Mouse (Mus musculus) CH12.LX (cell line): ENCODE results near the gene Zfp11. TPM values are rescaled to one million over a fixed set of nuclear protein-coding genes. Genes with fewer than 3 reads are reported as not detected.

Source experiments
- DNase-seq: peaks from one replicate; pipeline ENCODE4 v3.0.0-alpha.2; 2013; ENCODE audit errors: extremely low read depth
- H3K27ac ChIP-seq: 2 replicates; pipeline ENCODE4 v1.5.1; 2012; ENCODE audit warnings: low read depth, mild to moderate bottlenecking, control low read depth, moderate library complexity; ENCODE audit not compliant: insufficient read depth
- H3K27me3 ChIP-seq: replicated peaks from 2 replicates; pipeline ENCODE3; 2012; ENCODE audit warnings: inconsistent platforms
- H3K36me3 ChIP-seq, 2 experiments: replicated peaks in 1 of 2; 2 replicates each; pipeline versions ENCODE3 to v1.6.1; 2012; ENCODE audit warnings: inconsistent platforms in 1 of 2, low read length in 1 of 2, mild to moderate bottlenecking in 1 of 2, mixed read lengths in 1 of 2, moderate library complexity in 1 of 2; ENCODE audit not compliant: control insufficient read depth in 1 of 2, insufficient read depth in 1 of 2
- H3K4me1 ChIP-seq, 2 experiments: 2 replicates each; pipeline ENCODE4 v1.6.1; 2012; ENCODE audit warnings: inconsistent platforms in 1 of 2, moderate library complexity in 1 of 2; ENCODE audit not compliant: insufficient read depth in 2 of 2, control insufficient read depth in 1 of 2
- H3K4me2 ChIP-seq: 2 replicates; pipeline ENCODE4 v1.6.1; 2012; ENCODE audit warnings: low read depth, mild to moderate bottlenecking, control low read depth; ENCODE audit not compliant: poor library complexity, insufficient read depth, severe bottlenecking
- H3K4me3 ChIP-seq, 3 experiments: fragments of 150-350 bp in 1 of 3; sonication (generic) in 1 of 3; replicated peaks in 1 of 3; 2 replicates each; pipeline versions ENCODE3 to v1.5.1; 2011 to 2012; ENCODE audit warnings: low read depth in 2 of 3, low read length in 2 of 3, mild to moderate bottlenecking in 2 of 3, moderate library complexity in 2 of 3, control low read depth in 1 of 3, improper control_type of control experiment in 1 of 3, inconsistent platforms in 1 of 3, mixed read lengths in 1 of 3; ENCODE audit not compliant: poor library complexity in 1 of 3
- H3K79me2 ChIP-seq: replicated peaks from 2 replicates; pipeline ENCODE4 v1.6.1; 2012; ENCODE audit warnings: mild to moderate bottlenecking, moderate library complexity; ENCODE audit not compliant: control insufficient read depth, poor library complexity, insufficient read depth, severe bottlenecking; ENCODE audit errors: extremely low read depth
- H3K9ac ChIP-seq: 2 replicates; pipeline ENCODE4 v1.6.1; 2012; ENCODE audit warnings: low read depth, mild to moderate bottlenecking, control low read depth, moderate library complexity; ENCODE audit not compliant: insufficient read depth
- H3K9me3 ChIP-seq: replicated peaks from 2 replicates; pipeline ENCODE3; 2012; ENCODE audit warnings: low read length, inconsistent platforms, mixed read lengths
- CHD1 ChIP-seq: IDR thresholded peaks from 2 replicates; pipeline ENCODE4 v1.6.1; 2012; ENCODE audit warnings: low read depth, low read length, improper control_type of control experiment, inconsistent platforms
- CHD2 ChIP-seq: IDR thresholded peaks from 2 replicates; pipeline ENCODE4 v1.6.1; 2011; ENCODE audit warnings: low read length, improper control_type of control experiment
- CTCF ChIP-seq, 2 experiments: IDR thresholded peaks in 1 of 2; conservative IDR thresholded peaks in 1 of 2; 2 replicates each; pipeline ENCODE4 v1.5.1; 2011 to 2012; ENCODE audit warnings: low read depth in 2 of 2, low read length in 2 of 2, improper control_type of control experiment in 1 of 2, inconsistent platforms in 1 of 2, mild to moderate bottlenecking in 1 of 2, moderate library complexity in 1 of 2
- E2F4 ChIP-seq: IDR thresholded peaks from 2 replicates; pipeline ENCODE4 v1.6.1; 2011; ENCODE audit warnings: low read depth, low read length, improper control_type of control experiment; ENCODE audit not compliant: insufficient replicate concordance
- GABPA ChIP-seq: IDR thresholded peaks from 2 replicates; pipeline ENCODE4 v1.6.1; 2012; ENCODE audit warnings: low read depth, low read length, improper control_type of control experiment, inconsistent platforms; ENCODE audit not compliant: insufficient replicate concordance
- MAX ChIP-seq: IDR thresholded peaks from 2 replicates; pipeline ENCODE4 v1.6.1; 2011; ENCODE audit warnings: low read length, improper control_type of control experiment
- MEF2A ChIP-seq: IDR thresholded peaks from 2 replicates; pipeline ENCODE4 v1.6.1; 2014; ENCODE audit warnings: low read depth, mild to moderate bottlenecking, inconsistent platforms, low read length, improper control_type of control experiment, borderline replicate concordance
- MYC ChIP-seq: IDR thresholded peaks from 2 replicates; pipeline ENCODE4 v1.6.1; 2011; ENCODE audit warnings: low read depth, mild to moderate bottlenecking, improper control_type of control experiment, low read length
- NELFE ChIP-seq: IDR thresholded peaks from 2 replicates; pipeline ENCODE4 v1.6.1; 2011; ENCODE audit warnings: low read depth, low read length, improper control_type of control experiment
- NRF1 ChIP-seq: IDR thresholded peaks from 2 replicates; pipeline ENCODE4 v1.6.1; 2014; ENCODE audit warnings: low read depth, mild to moderate bottlenecking, inconsistent platforms, low read length, improper control_type of control experiment, moderate library complexity
- POLR2A ChIP-seq: IDR thresholded peaks from 2 replicates; pipeline ENCODE4 v1.6.1; 2011; ENCODE audit warnings: low read depth, mild to moderate bottlenecking, improper control_type of control experiment, low read length
- RCOR1 ChIP-seq: conservative IDR thresholded peaks from 2 replicates; pipeline ENCODE4 v1.6.1; 2012; ENCODE audit warnings: low read depth, mild to moderate bottlenecking, inconsistent platforms, low read length, improper control_type of control experiment
- TBP ChIP-seq: conservative IDR thresholded peaks from 2 replicates; pipeline ENCODE4 v1.6.1; 2011; ENCODE audit warnings: low read depth, low read length, improper control_type of control experiment
- UBTF ChIP-seq: IDR thresholded peaks from 2 replicates; pipeline ENCODE4 v1.6.1; 2012; ENCODE audit warnings: low read depth, mild to moderate bottlenecking, inconsistent platforms, low read length, improper control_type of control experiment, moderate library complexity
- ZC3H11A ChIP-seq: IDR thresholded peaks from 2 replicates; pipeline ENCODE4 v1.6.1; 2012; ENCODE audit warnings: low read depth, mild to moderate bottlenecking, inconsistent platforms, low read length, improper control_type of control experiment
- ZMIZ1 ChIP-seq: IDR thresholded peaks from 2 replicates; pipeline ENCODE4 v1.6.1; 2012; ENCODE audit warnings: low read depth, mild to moderate bottlenecking, inconsistent platforms, low read length, improper control_type of control experiment
- ZNF384 ChIP-seq: IDR thresholded peaks from 2 replicates; pipeline ENCODE4 v1.6.1; 2012; ENCODE audit warnings: low read depth, low read length, improper control_type of control experiment, inconsistent platforms
- dilution Hi-C: fragments of 300-500 bp; cut with MboI; formaldehyde crosslinking; loops from 2 replicates; pipeline ENCODE4 v1.14.3; 2020; ENCODE audit warnings: low sequenced_read_pairs; ENCODE audit not compliant: extremely low pct_unique_long_range_greater_than_20kb, extremely low pct_ligation_motif_present
- in situ Hi-C: fragments of 300-500 bp; cut with MboI; formaldehyde crosslinking; loops from 3 replicates; pipeline ENCODE4 v1.14.3; 2019; ENCODE audit warnings: low sequenced_read_pairs, low pct_ligation_motif_present, low pct_unique_long_range_greater_than_20kb, mixed read lengths
- polyA plus RNA-seq: library from polyadenylated mRNA; unstranded; fragments of >175 nt; gene quantifications from 2 replicates; pipeline ENCODE4 v1.2.1, GENCODE M21; 2012; ENCODE audit warnings: low read depth; ENCODE audit not compliant: insufficient read length
- total RNA-seq, 2 experiments: library from RNA; depleted of rRNA; stranded (reverse); fragments of 300-350 nt in 1 of 2; fragments of >200 nt in 1 of 2; gene quantifications; 2 replicates each; pipeline ENCODE4 v1.2.3; 2012 to 2014

The Zfp11 gene
- total and polyA plus RNA-seq, 3 experiments: not detected

- DNase-seq: no peak
- Histone ChIP-seq H3K4me1 (no peaks in the 10 kb centered on the region), H3K4me2 (no peak overlapping the region), H3K27ac (no peak overlapping the region), H3K9me3 (peaks cover 4% of the 10 kb centered on the region), H3K4me3 (no peak overlapping the region), H3K36me3 (no peaks in the 10 kb centered on the region), H3K79me2 (no peaks in the 10 kb centered on the region), H3K9ac (no peak overlapping the region), H3K27me3 (peaks cover 71% of the 10 kb centered on the region)
- no peak for TF ChIP-seq RCOR1
- no peak for TF ChIP-seq MAX
- no peak for TF ChIP-seq CHD2
- no peak for TF ChIP-seq CHD1
- no peak for TF ChIP-seq NRF1
- TF ChIP-seq UBTF: no peak
- no peak for TF ChIP-seq CTCF (conservative IDR thresholded peaks at IDR 0.05 in 1 of 2, IDR thresholded peaks at IDR 0.05 in 1 of 2; ENCODE audit: low read depth in 2 of 2, low read length in 2 of 2)
- no peak for TF ChIP-seq POLR2A
- TF ChIP-seq E2F4: no peak
- no peak for TF ChIP-seq GABPA
- TF ChIP-seq MEF2A: no peak
- TF ChIP-seq TBP: no peak
- TF ChIP-seq ZC3H11A: no peak
- in situ Hi-C loops: no loop called here
- dilution Hi-C loops: no loop called here
Measured at GRCm38 (mm10) chr5:129701706-129702105, 31.8 kb upstream of the Zfp11 start.

GRCm38 (mm10) chr5:129700506-129700905 lies 30.6 kb upstream of the Zfp11 start:
- Histone ChIP-seq H3K27me3 (peaks cover 82% of the 10 kb centered on the region), H3K4me1 (no peaks in the 10 kb centered on the region), H3K9me3 (peaks cover 4% of the 10 kb centered on the region), H3K79me2 (no peaks in the 10 kb centered on the region), H3K36me3 (no peaks in the 10 kb centered on the region), H3K4me3 (peak overlapping the region in 2 of 3 experiments; percentile 26 to 30), H3K9ac (no peak overlapping the region), H3K4me2 (no peak overlapping the region), H3K27ac (no peak overlapping the region)
- TF ChIP-seq MYC (peak; percentile 29; the same call in 1 of the 2 replicates), NELFE (0 out of 2 replicates have a peak, but pooled peaks have one; percentile 30), ZMIZ1 (no peak), ZNF384 (no peak)
- peak; percentile 15 for DNase-seq
- dilution Hi-C loops: no loop called here
- in situ Hi-C loops: no loop called here
